Mouse (Mus musculus) stomach, postnatal 0 days (tissue): ENCODE results near the gene Gp1bb. TPM values are rescaled to one million over a fixed set of nuclear protein-coding genes. Genes with fewer than 3 reads are reported as not detected.

ENCODE experiments used
- ATAC-seq: fragments of 200-750 bp; cut with Nextera tagmentation; 2 replicates; pipeline ENCODE4 v1.8.0; 2017; ENCODE audit not compliant: low FRiP score, low TSS enrichment
- DNase-seq: peaks from one replicate; pipeline ENCODE4 v3.0.0-alpha.2; 2016; ENCODE audit warnings: low spot score
- H3K27ac ChIP-seq: fragments of 300-500 bp; sonication (generic); replicated peaks from 2 replicates; pipeline ENCODE4 v1.5.1; 2014; ENCODE audit warnings: mild to moderate bottlenecking, control low read depth
- H3K27me3 ChIP-seq: fragments of 300-500 bp; sonication (generic); 2 replicates; pipeline ENCODE4 v1.6.1; 2014; ENCODE audit warnings: low read length; ENCODE audit not compliant: control insufficient read depth, insufficient read depth
- H3K36me3 ChIP-seq: fragments of 300-500 bp; sonication (generic); 2 replicates; pipeline ENCODE4 v1.6.1; 2014; ENCODE audit warnings: low read length, mixed read lengths; ENCODE audit not compliant: control insufficient read depth, insufficient read depth
- H3K4me1 ChIP-seq: fragments of 300-500 bp; sonication (generic); replicated peaks from 2 replicates; pipeline ENCODE4 v1.6.1; 2014; ENCODE audit warnings: antibody characterized with exemption; ENCODE audit not compliant: control insufficient read depth, insufficient read depth
- H3K4me2 ChIP-seq: fragments of 300-500 bp; sonication (generic); replicated peaks from 2 replicates; pipeline ENCODE4 v1.6.1; 2014; ENCODE audit warnings: low read depth, mild to moderate bottlenecking, control low read depth, moderate library complexity
- H3K4me3 ChIP-seq: fragments of 300-500 bp; sonication (generic); 2 replicates; pipeline ENCODE4 v1.5.1; 2014; ENCODE audit warnings: low read depth, low read length, control low read depth
- H3K9ac ChIP-seq: fragments of 300-500 bp; sonication (generic); 2 replicates; pipeline ENCODE4 v1.6.1; 2014; ENCODE audit warnings: mild to moderate bottlenecking, low read length, control low read depth, mixed read lengths
- H3K9me3 ChIP-seq: fragments of 300-500 bp; sonication (generic); 2 replicates; pipeline ENCODE4 v1.6.1; 2016; ENCODE audit warnings: low read length; ENCODE audit not compliant: control insufficient read depth
- CTCF ChIP-seq: IDR thresholded peaks from 2 replicates; pipeline ENCODE4 v1.5.1; 2016; ENCODE audit warnings: antibody characterized with exemption, low read depth, mild to moderate bottlenecking, moderate library complexity
- EP300 ChIP-seq: optimal IDR thresholded peaks from 2 replicates; pipeline ENCODE3; 2016; ENCODE audit warnings: antibody characterized with exemption
- WGBS: fragments of 180-500 bp; shearing (Covaris S2); extraction: QIAGEN DNeasy Blood & Tissue Kit; methylation state at CpG from one replicate; pipeline ENCODE4 v1.1.7; 2014; 5-methylcytosine and 5-hydroxymethylcytosine counted together
- polyA plus RNA-seq: library from polyadenylated mRNA; unstranded; fragments of >200 nt; fragmentation: Nextera tagmentation; extraction: Ambion mirVana; gene quantifications from 2 replicates; pipeline ENCODE4 v1.2.1, GENCODE M21; 2015

Gene Gp1bb
- polyA plus RNA-seq, 1 experiment from 2014 or later: 4.6 TPM

GRCm38 (mm10) chr16:18649126-18649525 is 26.9 kb upstream of the Gp1bb start:
- Histone ChIP-seq H3K27ac (0 out of 2 replicates have a peak overlapping the region, but pooled peaks have one; percentile 26), H3K27me3 (no peaks in the 10 kb centered on the region), H3K36me3 (no peaks in the 10 kb centered on the region), H3K4me2 (no peak overlapping the region), H3K4me3 (no peak overlapping the region), H3K9ac (no peak overlapping the region), H3K4me1 (no peaks in the 10 kb centered on the region), H3K9me3 (no peaks in the 10 kb centered on the region)
- TF ChIP-seq EP300 (peak; percentile 40), CTCF (no peak)
- ATAC-seq (peak; percentile 91), DNase-seq (peak; percentile 50)
- 33% methylated on average over 3 of the region's 3 CpGs for WGBS

GRCm38 (mm10) chr16:18645329-18645728 is 23.1 kb upstream of the Gp1bb start:
- no peaks in the 10 kb centered on the region for H3K36me3 ChIP-seq
- no peaks in the 10 kb centered on the region for H3K9me3 ChIP-seq
- H3K27me3 ChIP-seq: no peaks in the 10 kb centered on the region
- H3K27ac ChIP-seq: peak overlapping the region; percentile 67
- H3K4me3 ChIP-seq: no peak overlapping the region
- DNase-seq (peak; percentile 31), ATAC-seq (no peak)
- H3K9ac ChIP-seq: no peak overlapping the region
- H3K4me2 ChIP-seq: no peak overlapping the region
- no peak for TF ChIP-seq EP300
- no peak for TF ChIP-seq CTCF
- H3K4me1 ChIP-seq: no peaks in the 10 kb centered on the region
- 58% methylated on average over 6 of the region's 6 CpGs for WGBS

GRCm38 (mm10) chr16:18644485-18644884 is 22.3 kb upstream of the Gp1bb start:
- Histone ChIP-seq H3K27ac (peak overlapping the region; percentile 45; the same call in 1 of the 2 replicates), H3K4me3 (no peak overlapping the region), H3K4me1 (no peaks in the 10 kb centered on the region), H3K36me3 (no peaks in the 10 kb centered on the region), H3K9me3 (no peaks in the 10 kb centered on the region), H3K27me3 (no peaks in the 10 kb centered on the region), H3K9ac (no peak overlapping the region), H3K4me2 (no peak overlapping the region)
- no peak for ATAC-seq
- no peak for TF ChIP-seq CTCF
- no peak for TF ChIP-seq EP300
- DNase-seq: no peak
- WGBS: 71% methylated on average over 4 of the region's 4 CpGs

GRCm38 (mm10) chr16:18643406-18643998 is 21.3 kb upstream of the Gp1bb start:
- no peak overlapping the region for H3K27ac ChIP-seq
- no peaks in the 10 kb centered on the region for H3K4me1 ChIP-seq
- ATAC-seq: 0 out of 2 replicates have a peak, but pooled peaks have one; percentile 26
- DNase-seq: no peak
- no peak overlapping the region for H3K4me3 ChIP-seq
- H3K36me3 ChIP-seq: no peaks in the 10 kb centered on the region
- H3K9ac ChIP-seq: no peak overlapping the region
- H3K4me2 ChIP-seq: no peak overlapping the region
- no peaks in the 10 kb centered on the region for H3K9me3 ChIP-seq
- TF ChIP-seq EP300: no peak
- TF ChIP-seq CTCF: no peak
- H3K27me3 ChIP-seq: no peaks in the 10 kb centered on the region
- 73% methylated on average over 11 of the region's 11 CpGs for WGBS

GRCm38 (mm10) chr16:18642897-18643296 is 20.7 kb upstream of the Gp1bb start:
- Histone ChIP-seq H3K27me3 (no peaks in the 10 kb centered on the region), H3K4me3 (no peak overlapping the region), H3K9me3 (no peaks in the 10 kb centered on the region), H3K27ac (no peak overlapping the region), H3K4me2 (no peak overlapping the region), H3K4me1 (no peaks in the 10 kb centered on the region), H3K9ac (no peak overlapping the region), H3K36me3 (no peaks in the 10 kb centered on the region)
- ATAC-seq (peak; percentile 6; the same call in 1 of the 2 replicates), DNase-seq (no peak)
- 80% methylated on average over 4 of the region's 4 CpGs for WGBS
- no peak for TF ChIP-seq CTCF
- no peak for TF ChIP-seq EP300

GRCm38 (mm10) chr16:18642291-18642690 is 20.1 kb upstream of the Gp1bb start:
- no peaks in the 10 kb centered on the region for H3K4me1 ChIP-seq
- H3K36me3 ChIP-seq: no peaks in the 10 kb centered on the region
- no peak overlapping the region for H3K4me2 ChIP-seq
- no peak overlapping the region for H3K9ac ChIP-seq
- TF ChIP-seq CTCF (no peak), EP300 (no peak)
- WGBS: 49% methylated on average over 7 of the region's 7 CpGs
- DNase-seq (no peak), ATAC-seq (no peak)
- H3K9me3 ChIP-seq: no peaks in the 10 kb centered on the region
- no peak overlapping the region for H3K27ac ChIP-seq
- no peaks in the 10 kb centered on the region for H3K27me3 ChIP-seq
- H3K4me3 ChIP-seq: no peak overlapping the region
